Mouse (Mus musculus): ENCODE measurements around the gene Gnat2.

The Gnat2 gene

DNA sequence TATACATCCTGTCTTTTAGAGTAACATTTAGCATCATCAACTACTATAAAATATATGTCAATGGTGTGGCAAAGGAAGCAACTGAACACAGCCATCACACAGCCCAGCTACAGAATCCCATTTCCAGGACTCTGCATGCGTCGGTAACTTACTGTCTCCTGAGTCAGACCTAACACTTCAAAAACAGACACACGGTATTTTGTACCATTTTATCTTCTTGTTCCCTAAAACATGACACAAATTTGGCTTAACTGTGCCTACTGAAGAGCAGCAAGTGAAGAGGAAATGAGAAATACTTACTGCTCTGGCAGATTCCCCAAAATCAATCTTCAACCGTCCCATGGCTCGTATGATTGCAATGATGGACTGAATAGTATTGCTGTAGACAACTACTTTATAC lies 30.7 kb downstream of the Gnat2 start:
- no peak for DNase-seq

DNA sequence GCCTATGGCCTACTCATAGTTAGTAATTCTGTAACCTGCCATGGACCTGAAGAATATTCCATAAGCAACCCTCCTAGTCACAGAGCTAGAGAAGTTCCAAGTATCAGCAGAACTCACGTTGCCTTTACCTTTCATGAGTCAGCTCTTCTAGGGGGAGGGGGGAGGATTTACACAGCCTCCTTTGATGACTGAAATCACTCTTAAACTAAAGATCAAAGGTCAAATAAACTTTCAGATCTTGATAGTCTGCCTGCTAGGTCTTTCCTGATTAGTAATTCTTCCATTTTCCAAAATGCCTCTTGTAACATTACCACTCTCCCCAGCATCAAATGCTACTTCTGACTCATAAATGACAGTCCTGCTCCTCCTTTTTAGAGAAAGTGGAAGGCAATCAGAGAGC lies 31.5 kb downstream of the Gnat2 start:
- no peak for DNase-seq

DNA sequence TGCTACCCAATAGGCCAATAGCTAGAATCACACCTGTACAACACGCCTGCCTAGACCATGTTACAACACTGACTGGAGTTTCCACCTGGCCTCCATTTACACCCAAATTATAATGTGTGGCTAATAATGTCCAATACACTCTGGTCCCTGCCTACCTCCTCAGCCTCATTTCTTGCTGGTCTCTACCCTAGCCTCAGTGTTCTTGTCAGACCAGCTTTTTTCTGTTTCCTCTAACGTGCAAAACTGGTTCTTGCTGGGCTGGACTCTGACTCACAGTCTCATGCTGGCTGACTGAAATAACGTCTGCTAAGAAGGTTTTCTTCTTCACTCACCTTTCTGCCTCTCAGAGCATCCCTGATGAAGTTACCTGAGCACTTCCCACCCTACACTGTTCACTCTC lies 33.7 kb downstream of the Gnat2 start:
- no peak for DNase-seq

DNA sequence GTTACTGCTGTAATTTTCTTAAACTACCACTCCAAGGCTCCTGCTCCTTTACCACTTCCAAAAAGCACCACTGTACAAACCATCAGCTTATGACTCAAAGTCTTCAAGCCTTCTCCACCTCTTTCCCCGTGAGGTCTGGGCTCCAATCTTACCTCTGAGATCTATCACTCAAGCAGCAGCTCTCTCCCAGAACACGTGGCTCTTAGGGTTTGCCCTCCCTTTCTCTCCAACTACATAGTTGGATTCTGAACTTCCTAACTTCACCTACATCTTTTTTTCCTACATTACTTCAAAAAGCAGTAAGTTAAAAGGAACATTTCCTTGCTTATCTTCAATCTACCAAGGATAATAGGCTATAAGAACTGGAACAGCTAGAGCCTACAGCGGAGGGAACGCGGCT lies 35.9 kb downstream of the Gnat2 start:
- no peak for DNase-seq

DNA sequence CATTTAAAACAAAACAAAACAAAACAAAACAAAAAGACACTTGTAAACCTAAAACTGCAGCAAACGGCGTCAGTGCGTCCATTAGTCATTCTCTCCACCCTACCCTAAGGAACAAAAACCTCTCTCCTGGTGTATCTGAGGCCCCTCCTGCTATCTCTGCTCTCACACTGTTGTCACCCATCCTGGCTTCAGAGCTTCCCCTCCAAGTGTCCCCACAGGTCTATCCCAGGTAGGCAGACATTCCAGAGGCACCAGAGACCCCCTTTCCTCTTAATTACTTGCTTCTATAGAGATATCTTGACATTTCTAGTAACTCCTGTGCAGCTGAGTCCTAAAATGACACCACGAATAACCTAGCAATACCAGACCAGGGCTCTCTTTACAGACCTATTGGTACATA lies 36.8 kb downstream of the Gnat2 start:
- no peak for DNase-seq

DNA sequence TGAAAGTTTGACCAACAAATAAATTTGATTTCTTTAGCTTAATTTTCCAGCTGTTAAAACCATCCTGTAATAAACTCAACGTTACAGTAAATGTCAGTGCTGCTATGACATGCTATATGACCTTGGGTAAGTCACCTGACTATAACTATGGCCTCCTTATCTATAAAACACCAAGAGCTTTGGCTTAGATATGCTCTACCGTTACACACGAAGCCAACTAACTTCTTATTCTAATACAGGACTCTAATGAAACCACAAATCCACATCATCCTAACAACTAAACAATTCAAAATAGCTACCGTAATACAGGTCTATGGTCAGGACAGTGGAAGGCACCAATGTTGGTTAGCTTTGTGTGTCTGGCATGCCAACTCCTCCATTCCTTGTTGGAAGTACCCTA lies 37.2 kb downstream of the Gnat2 start:
- DNase-seq = no peak

DNA sequence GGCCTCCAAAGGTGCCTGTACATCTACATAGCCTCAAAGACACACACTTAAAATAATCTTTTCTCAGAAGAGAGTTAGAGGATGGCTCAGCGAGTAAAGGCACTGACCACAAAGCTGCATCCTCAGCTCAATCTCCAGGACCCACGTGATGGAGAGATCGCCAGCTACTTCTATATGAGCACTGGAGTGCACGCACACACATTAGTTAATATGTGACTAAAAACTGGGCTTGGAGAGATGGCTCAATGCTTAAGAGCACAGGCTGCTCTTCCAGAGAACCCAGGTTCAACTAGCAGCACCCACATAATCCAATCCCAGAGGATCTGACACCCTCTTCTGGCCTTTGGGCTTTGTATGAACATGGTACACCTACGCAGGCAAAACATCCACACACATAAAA lies 38.6 kb downstream of the Gnat2 start:
- no peak for DNase-seq

DNA sequence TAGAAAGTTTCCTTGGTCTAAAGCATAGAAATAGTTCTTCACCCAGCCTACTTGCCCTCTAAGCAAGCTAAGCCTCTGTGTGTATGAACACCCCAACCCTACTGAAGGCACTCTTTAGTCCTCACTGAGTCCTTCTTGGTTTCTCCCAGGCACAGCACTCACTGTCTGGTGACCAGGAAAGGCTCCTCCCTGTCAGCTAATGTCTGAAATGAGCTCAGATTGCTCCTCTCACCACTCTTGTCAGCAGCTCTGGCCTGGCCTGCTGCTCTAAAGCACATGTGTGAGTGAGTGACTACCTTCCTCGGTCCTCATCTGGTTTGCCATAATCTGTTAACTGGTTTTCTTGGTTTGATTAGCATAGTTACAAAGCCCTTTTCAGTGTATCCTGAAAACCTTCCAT lies 39.2 kb downstream of the Gnat2 start:
- no peak for DNase-seq

DNA sequence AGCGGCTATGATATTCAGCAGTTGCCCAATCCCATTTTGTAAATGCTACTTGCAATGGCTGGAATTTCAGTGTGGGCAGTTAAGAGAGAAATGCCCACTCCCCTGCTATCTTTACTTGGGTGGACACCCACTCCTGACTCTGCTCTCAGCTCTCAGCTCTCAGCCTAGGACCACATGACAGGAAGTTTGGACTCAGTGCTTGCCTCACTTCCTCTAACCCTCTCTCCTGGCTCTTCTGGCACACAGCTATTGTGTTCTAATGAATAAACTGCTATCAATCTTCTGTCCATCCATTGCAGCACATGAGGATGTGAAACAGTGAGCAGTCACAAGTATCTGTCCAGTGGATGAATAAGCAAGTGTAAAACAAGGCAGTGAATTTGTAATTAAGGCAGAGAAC lies 39.9 kb downstream of the Gnat2 start:
- DNase-seq = no peak

DNA sequence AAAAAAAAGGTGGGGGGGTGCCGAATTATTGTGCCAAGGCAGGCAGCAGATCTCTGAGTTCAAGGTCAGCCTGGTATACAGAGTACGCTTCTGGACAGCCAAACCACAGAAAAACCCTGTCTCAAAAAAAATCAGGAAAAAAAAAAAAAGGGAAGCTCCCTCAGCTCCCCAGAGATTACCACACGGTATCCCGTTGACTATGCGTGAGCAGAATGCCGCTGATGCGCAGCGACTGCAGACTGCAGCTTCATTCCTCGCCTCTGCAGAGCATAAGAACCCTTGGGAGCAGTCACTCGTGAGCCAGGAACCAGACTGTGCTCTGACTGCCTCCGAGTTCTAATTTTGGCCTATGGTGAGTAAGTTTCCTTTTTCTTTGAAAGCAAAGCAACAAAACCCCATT lies 42.1 kb downstream of the Gnat2 start:
- no peak for DNase-seq

DNA sequence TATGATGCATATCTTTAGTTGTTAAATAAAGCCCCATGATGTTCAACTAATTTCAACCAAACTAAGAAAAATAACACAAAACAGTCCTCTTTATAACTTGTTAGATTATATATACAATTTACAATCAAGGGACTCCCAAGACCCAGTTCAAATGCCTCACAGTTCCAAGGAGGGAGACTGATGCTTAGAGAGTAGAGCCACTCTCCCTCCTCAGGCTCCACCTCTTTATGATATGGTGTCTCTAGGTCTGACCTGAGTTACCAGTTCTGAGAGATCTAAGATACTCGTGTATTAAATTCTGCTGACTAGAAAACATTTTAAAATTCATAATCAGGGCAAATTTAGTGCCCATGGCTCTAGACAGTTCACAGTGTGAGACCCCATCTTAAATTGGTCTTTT lies 46.5 kb downstream of the Gnat2 start:
- no peak for DNase-seq

DNA sequence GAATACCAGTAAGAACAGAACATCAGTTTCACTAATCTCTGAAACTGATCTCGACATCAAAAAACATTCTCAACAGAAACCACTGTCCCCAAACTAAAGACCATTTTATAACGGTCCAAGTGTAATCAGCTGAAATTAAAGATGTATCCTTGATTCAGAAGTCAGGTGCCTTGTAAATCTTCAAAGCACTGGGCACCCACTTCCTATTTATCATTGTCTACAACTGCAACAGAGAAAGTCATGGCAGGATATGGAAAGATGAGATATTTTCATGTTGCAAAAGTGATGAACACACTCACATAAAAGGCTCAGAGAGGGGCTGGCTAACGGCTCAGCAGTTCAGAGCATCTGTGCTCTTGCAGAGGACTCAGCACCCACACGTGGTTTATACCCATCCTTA lies 48.2 kb downstream of the Gnat2 start:
- DNase-seq = no peak

DNA sequence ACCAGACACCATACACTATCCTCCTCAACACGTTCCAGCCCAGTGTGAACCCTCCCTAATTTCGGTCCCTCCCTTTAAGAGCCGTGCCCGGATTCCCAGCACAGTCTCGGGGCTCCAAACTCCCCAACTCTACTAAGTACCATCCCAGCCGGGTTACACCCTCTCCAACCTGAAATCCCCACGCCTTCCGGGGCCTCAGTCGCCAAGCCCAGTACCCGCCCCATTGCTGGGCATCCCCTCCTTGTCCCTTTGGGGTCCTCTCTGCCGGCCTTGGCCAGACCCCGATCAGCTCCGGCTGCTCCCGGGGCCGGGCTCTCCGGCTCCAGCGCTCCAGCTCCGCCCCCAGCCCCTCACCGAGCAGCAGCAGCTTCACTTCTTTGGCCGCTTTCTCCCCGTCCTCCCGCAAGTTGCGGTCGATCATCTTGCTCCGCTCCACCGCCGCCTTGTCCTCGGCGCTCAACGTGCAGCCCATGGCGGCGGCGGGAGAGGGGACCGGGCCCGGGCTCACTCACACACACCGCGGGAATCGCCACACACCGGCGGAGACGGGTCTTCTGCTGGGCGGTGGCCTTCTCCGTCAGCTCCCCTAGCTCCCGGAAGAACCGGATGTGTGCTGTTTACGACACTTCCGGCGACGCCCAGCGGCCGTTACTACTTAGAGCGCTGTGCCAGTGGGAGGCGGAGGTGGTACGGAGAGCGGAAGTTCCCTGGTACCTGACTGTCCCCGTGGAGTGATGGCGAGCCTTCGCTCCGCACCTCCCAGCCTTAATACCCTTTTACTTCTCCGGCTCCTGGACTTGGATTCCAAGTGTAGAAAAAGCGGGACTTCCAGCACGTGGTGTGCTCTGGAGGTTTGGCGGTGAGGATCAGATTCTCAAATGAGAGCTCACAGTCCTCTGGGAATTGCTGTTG lies 53.2 kb downstream of the Gnat2 start, which contains the start of gene Gnai3:
TSS of gene Gnai3 (minus strand) at position 613 of the 912 bp plus-strand sequence.
- DNase-seq = peak; percentile 83

DNA sequence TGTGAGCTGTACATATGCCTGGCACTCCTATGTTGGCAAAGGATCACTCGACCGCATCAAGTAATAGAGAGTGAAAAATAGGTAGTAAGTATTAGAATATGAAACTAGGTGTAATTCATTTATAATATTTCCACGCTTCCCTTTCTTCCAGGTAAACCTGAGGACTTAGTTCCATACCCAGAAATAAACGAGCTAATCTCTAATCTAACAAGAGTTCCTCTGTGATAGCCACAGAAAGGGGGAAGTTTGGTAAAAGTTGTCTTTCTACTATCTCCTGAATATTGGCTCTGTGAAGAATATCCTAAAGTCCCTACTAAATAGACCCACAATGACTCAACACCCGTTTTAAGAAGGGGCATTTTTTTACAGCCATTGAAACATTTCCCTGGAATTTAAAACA lies 54.1 kb downstream of the Gnat2 start:
- no peak for DNase-seq

DNA sequence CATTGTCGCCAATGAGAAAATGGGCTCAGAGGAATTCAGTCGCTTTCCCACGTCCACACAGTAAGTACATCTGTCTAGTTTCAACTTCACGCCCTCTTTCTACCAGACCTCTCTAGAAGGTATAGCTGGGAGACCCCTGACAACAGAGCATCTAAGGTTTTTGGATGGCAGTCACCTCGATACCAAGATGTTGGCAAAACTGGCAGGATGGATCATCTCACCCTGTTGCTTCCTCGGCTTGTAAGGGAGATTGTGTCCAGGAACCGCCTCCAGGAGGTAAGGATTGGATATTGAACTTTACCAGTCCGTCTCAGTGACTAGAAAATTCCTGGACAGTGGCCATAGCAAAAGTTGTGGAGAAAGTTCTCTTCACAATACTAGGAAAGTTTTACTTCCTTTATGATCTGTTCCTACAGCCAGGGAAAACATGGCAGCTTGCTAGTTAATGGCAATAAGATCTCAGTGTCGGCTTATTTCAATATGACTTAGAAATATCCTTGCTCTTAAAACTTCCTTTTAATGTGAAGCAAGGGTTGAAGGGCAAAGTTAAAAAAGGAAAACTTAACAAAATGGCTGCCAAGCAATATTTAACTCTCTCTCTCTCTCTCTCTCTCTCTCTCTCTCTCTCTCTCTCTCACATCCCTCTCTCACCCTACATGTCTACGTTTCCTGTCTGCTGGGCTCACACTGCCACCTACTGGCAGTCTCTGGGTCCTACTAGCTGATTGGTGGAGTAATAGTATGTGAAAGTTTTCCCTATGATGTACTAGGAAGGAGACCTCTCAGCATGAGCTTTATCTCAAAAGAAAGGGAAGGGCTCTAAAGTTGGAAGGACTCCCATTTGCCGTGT lies 55.0 kb downstream of the Gnat2 start:
- DNase-seq = peak; percentile 78
